Mouse (Mus musculus) midbrain, embryonic 10.5 days (tissue): ENCODE results near the gene Tradd. TPM values are rescaled to one million over a fixed set of nuclear protein-coding genes. Genes with fewer than 3 reads are reported as not detected.

Source experiments
- DNase-seq: peaks from one replicate; pipeline ENCODE4 v3.0.0-alpha.2; 2017; ENCODE audit warnings: low spot score
- H3K27ac ChIP-seq: fragments of 300-500 bp; sonication (generic); replicated peaks from 2 replicates; pipeline ENCODE4 v1.5.1; 2016; ENCODE audit warnings: mild to moderate bottlenecking
- H3K27me3 ChIP-seq: fragments of 300-500 bp; sonication (generic); 2 replicates; pipeline ENCODE4 v1.6.1; 2016; ENCODE audit warnings: low read depth, mild to moderate bottlenecking; ENCODE audit not compliant: poor library complexity, severe bottlenecking
- H3K36me3 ChIP-seq: fragments of 300-500 bp; sonication (generic); 2 replicates; pipeline ENCODE4 v1.6.1; 2016; ENCODE audit warnings: mild to moderate bottlenecking, moderate library complexity
- H3K4me1 ChIP-seq: fragments of 300-500 bp; sonication (generic); 2 replicates; pipeline ENCODE4 v1.6.1; 2016
- H3K4me3 ChIP-seq: fragments of 300-500 bp; sonication (generic); 2 replicates; pipeline ENCODE4 v1.5.1; 2016; ENCODE audit warnings: mild to moderate bottlenecking, moderate library complexity
- H3K9me3 ChIP-seq: fragments of 300-500 bp; sonication (generic); replicated peaks from 2 replicates; pipeline ENCODE4 v1.6.1; 2016; ENCODE audit warnings: mild to moderate bottlenecking
- WGBS: fragments of 180-500 bp; shearing (Covaris S2); methylation state at CpG from one replicate; pipeline ENCODE4 v1.1.7; 2016; 5-methylcytosine and 5-hydroxymethylcytosine counted together
- polyA plus RNA-seq: library from polyadenylated mRNA; unstranded; fragments of >200 nt; fragmentation: Nextera tagmentation; extraction: Ambion mirVana; gene quantifications from 2 replicates; pipeline ENCODE4 v1.2.1, GENCODE M21; 2016

Tradd gene
- 13.6 and 14.6 TPM in 2 replicates for polyA plus RNA-seq

- Histone ChIP-seq H3K4me1 (peaks cover 37% of the 10 kb centered on the region), H3K9me3 (peaks cover 7% of the 10 kb centered on the region), H3K36me3 (no peaks in the 10 kb centered on the region), H3K27ac (peak within 1 kb of the TSS; percentile 28; the same call in 1 of the 2 replicates), H3K4me3 (peak within 1 kb of the TSS; percentile 62), H3K27me3 (peaks cover 100% of the 10 kb centered on the region)
- WGBS = 2% methylated on average over 54 of the region's 54 CpGs
- peak; percentile 72 for DNase-seq
Observed at GRCm38 (mm10) chr8:105264024-105264982, at the start of gene Tradd, which contains the start of gene Fbxl8. Gene Tradd (minus strand): TSS chr8:105264609. Gene Fbxl8 (plus strand): TSS chr8:105264648.

GRCm38 (mm10) chr8:105313622-105314402 is 49.4 kb upstream of the Tradd start:
- no peak overlapping the region for H3K4me3 ChIP-seq
- H3K27me3 ChIP-seq = no peaks in the 10 kb centered on the region
- H3K9me3 ChIP-seq = no peaks in the 10 kb centered on the region
- peaks cover 98% of the 10 kb centered on the region for H3K36me3 ChIP-seq
- H3K4me1 ChIP-seq = 0 out of 2 replicates have a peak, but pooled peaks cover 4% of the 10 kb centered on the region
- no peak for DNase-seq
- H3K27ac ChIP-seq = no peak overlapping the region
- WGBS = 78% methylated on average over 9 of the region's 9 CpGs

- Histone ChIP-seq H3K27me3 (no peaks in the 10 kb centered on the region), H3K9me3 (no peaks in the 10 kb centered on the region), H3K4me1 (0 out of 2 replicates have a peak, but pooled peaks cover 4% of the 10 kb centered on the region), H3K36me3 (peaks cover 98% of the 10 kb centered on the region), H3K27ac (no peak overlapping the region), H3K4me3 (no peak overlapping the region)
- WGBS = 95% methylated on average over 8 of the region's 8 CpGs
- DNase-seq = no peak
Observed at GRCm38 (mm10) chr8:105312891-105313481, 48.6 kb upstream of the Tradd start.

GRCm38 (mm10) chr8:105311718-105312117 is 47.3 kb upstream of the Tradd start:
- Histone ChIP-seq H3K4me1 (0 out of 2 replicates have a peak, but pooled peaks cover 4% of the 10 kb centered on the region), H3K27me3 (no peaks in the 10 kb centered on the region), H3K9me3 (no peaks in the 10 kb centered on the region), H3K36me3 (peaks cover 98% of the 10 kb centered on the region), H3K27ac (no peak overlapping the region), H3K4me3 (no peak overlapping the region)
- 91% methylated on average over 1 of the region's 1 CpGs for WGBS
- no peak for DNase-seq

GRCm38 (mm10) chr8:105310118-105310517 is 45.7 kb upstream of the Tradd start:
- 92% methylated on average over 8 of the region's 8 CpGs for WGBS

GRCm38 (mm10) chr8:105309142-105309847 is 44.9 kb upstream of the Tradd start:
- Histone ChIP-seq H3K4me3 (no peak overlapping the region), H3K36me3 (peaks cover 93% of the 10 kb centered on the region), H3K4me1 (peaks cover 18% of the 10 kb centered on the region), H3K27ac (no peak overlapping the region), H3K9me3 (no peaks in the 10 kb centered on the region), H3K27me3 (no peaks in the 10 kb centered on the region)
- WGBS = 83% methylated on average over 15 of the region's 15 CpGs
- no peak for DNase-seq

More at GRCm38 (mm10) chr8:105310118-105310517, 45.7 kb upstream of the Tradd start:
- Histone ChIP-seq H3K36me3 (peaks cover 94% of the 10 kb centered on the region), H3K4me3 (no peak overlapping the region), H3K27me3 (no peaks in the 10 kb centered on the region), H3K9me3 (no peaks in the 10 kb centered on the region), H3K4me1 (peaks cover 17% of the 10 kb centered on the region), H3K27ac (no peak overlapping the region)
- no peak for DNase-seq

- WGBS = 95% methylated on average over 10 of the region's 10 CpGs
- Histone ChIP-seq H3K4me3 (no peak overlapping the region), H3K27me3 (no peaks in the 10 kb centered on the region), H3K36me3 (peaks cover 93% of the 10 kb centered on the region), H3K27ac (no peak overlapping the region), H3K4me1 (peaks cover 14% of the 10 kb centered on the region), H3K9me3 (no peaks in the 10 kb centered on the region)
- DNase-seq = no peak
Observed at GRCm38 (mm10) chr8:105308428-105308827, 44.0 kb upstream of the Tradd start.

GRCm38 (mm10) chr8:105307670-105308069 is 43.3 kb upstream of the Tradd start:
- no peak for DNase-seq
- Histone ChIP-seq H3K4me1 (peaks cover 14% of the 10 kb centered on the region), H3K36me3 (peaks cover 93% of the 10 kb centered on the region), H3K4me3 (no peak overlapping the region), H3K27ac (no peak overlapping the region), H3K9me3 (no peaks in the 10 kb centered on the region), H3K27me3 (no peaks in the 10 kb centered on the region)
- 93% methylated on average over 13 of the region's 13 CpGs for WGBS

GRCm38 (mm10) chr8:105306146-105306691 is 41.8 kb upstream of the Tradd start:
- WGBS = 68% methylated on average over 5 of the region's 5 CpGs
- Histone ChIP-seq H3K9me3 (no peaks in the 10 kb centered on the region), H3K4me3 (peak overlapping the region; percentile 42), H3K4me1 (peaks cover 14% of the 10 kb centered on the region), H3K36me3 (peaks cover 93% of the 10 kb centered on the region), H3K27ac (peak overlapping the region; percentile 61; the same call in 1 of the 2 replicates), H3K27me3 (no peaks in the 10 kb centered on the region)
- DNase-seq = no peak

GRCm38 (mm10) chr8:105305211-105306145 is 41.1 kb upstream of the Tradd start, which contains the start of gene Elmo3:
Gene Elmo3 (plus strand): TSS chr8:105305601.
- peaks cover 95% of the 10 kb centered on the region for H3K36me3 ChIP-seq
- peaks cover 14% of the 10 kb centered on the region for H3K4me1 ChIP-seq
- no peaks in the 10 kb centered on the region for H3K9me3 ChIP-seq
- H3K27me3 ChIP-seq = no peaks in the 10 kb centered on the region
- 9% methylated on average over 30 of the region's 30 CpGs for WGBS
- H3K4me3 ChIP-seq = peak within 1 kb of the TSS; percentile 42
- peak within 1 kb of the TSS; percentile 61 for H3K27ac ChIP-seq
- peak; percentile 42 for DNase-seq
